Mouse (Mus musculus) cerebral cortex, adult 2 months (tissue): ENCODE results near the gene Zfyve9.

Source experiments
- WGBS: fragments of 180-500 bp; shearing (Covaris S2); methylation state at CpG from one replicate; pipeline ENCODE4 v1.1.7; 2018; 5-methylcytosine and 5-hydroxymethylcytosine counted together

Gene Zfyve9

GRCm38 (mm10) chr4:108721245-108721784, 59.3 kb downstream of the Zfyve9 start:
- 82% methylated on average over 3 of the region's 3 CpGs for WGBS

- 72% methylated on average over 5 of the region's 5 CpGs for WGBS
These were observed 61.2 kb downstream of the Zfyve9 start, which contains the start of gene 3110021N24Rik for GRCm38 (mm10) chr4:108719349-108719748. Gene 3110021N24Rik (plus strand): TSS chr4:108719649.

- 27% methylated on average over 5 of the region's 5 CpGs for WGBS
These were observed 72.4 kb downstream of the Zfyve9 start for GRCm38 (mm10) chr4:108708209-108708608.

GRCm38 (mm10) chr4:108696934-108697333, 83.7 kb downstream of the Zfyve9 start:
- WGBS, result 55% methylated on average over 3 of the region's 3 CpGs

- WGBS, result 97% methylated on average over 3 of the region's 3 CpGs
These were observed 90.1 kb downstream of the Zfyve9 start for GRCm38 (mm10) chr4:108690479-108690878.

GRCm38 (mm10) chr4:108687098-108687497, 93.5 kb downstream of the Zfyve9 start:
- 82% methylated on average over 6 of the region's 7 CpGs for WGBS

- WGBS, result 70% methylated on average over 3 of the region's 3 CpGs
These were observed 94.4 kb downstream of the Zfyve9 start for GRCm38 (mm10) chr4:108686156-108686555.

GRCm38 (mm10) chr4:108664407-108664806, 116.2 kb downstream of the Zfyve9 start:
- 50% methylated on average over 2 of the region's 2 CpGs for WGBS

GRCm38 (mm10) chr4:108638752-108639151, 141.8 kb downstream of the Zfyve9 start:
- 62% methylated on average over 5 of the region's 5 CpGs for WGBS

- 84% methylated on average over 3 of the region's 3 CpGs for WGBS
These were observed 142.9 kb downstream of the Zfyve9 start for GRCm38 (mm10) chr4:108637721-108638120.

- 49% methylated on average over 4 of the region's 4 CpGs for WGBS
These were observed 145.9 kb downstream of the Zfyve9 start for GRCm38 (mm10) chr4:108634696-108635095.

- WGBS, result 75% methylated on average over 12 of the region's 12 CpGs
These were observed 146.9 kb downstream of the Zfyve9 start for GRCm38 (mm10) chr4:108633703-108634102.

GRCm38 (mm10) chr4:108631616-108632015, 149.0 kb downstream of the Zfyve9 start:
- 63% methylated on average over 4 of the region's 4 CpGs for WGBS

- WGBS, result 93% methylated on average over 9 of the region's 9 CpGs
These were observed 150.5 kb downstream of the Zfyve9 start for GRCm38 (mm10) chr4:108630096-108630495.

- WGBS, result 86% methylated on average over 7 of the region's 7 CpGs
These were observed 151.2 kb downstream of the Zfyve9 start for GRCm38 (mm10) chr4:108629363-108629880.

- 81% methylated on average over 5 of the region's 5 CpGs for WGBS
These were observed 153.5 kb downstream of the Zfyve9 start for GRCm38 (mm10) chr4:108627066-108627465.

- 97% methylated on average over 6 of the region's 6 CpGs for WGBS
These were observed 159.1 kb downstream of the Zfyve9 start for GRCm38 (mm10) chr4:108621504-108621903.

GRCm38 (mm10) chr4:108620536-108620935, 160.1 kb downstream of the Zfyve9 start:
- 8% methylated on average over 8 of the region's 8 CpGs for WGBS

- WGBS, result under 1% methylated on average over 86 of the region's 86 CpGs
These were observed 160.8 kb downstream of the Zfyve9 start, which contains the start of gene Cc2d1b for GRCm38 (mm10) chr4:108619587-108620341. Gene Cc2d1b (plus strand): TSS chr4:108619940.

GRCm38 (mm10) chr4:108619165-108619564, 161.4 kb downstream of the Zfyve9 start:
- WGBS, result under 1% methylated on average over 10 of the region's 10 CpGs

GRCm38 (mm10) chr4:108618586-108618985, 162.0 kb downstream of the Zfyve9 start:
- 73% methylated on average over 4 of the region's 4 CpGs for WGBS

GRCm38 (mm10) chr4:108610935-108611334, 169.7 kb downstream of the Zfyve9 start:
- WGBS, result 51% methylated on average over 5 of the region's 5 CpGs

GRCm38 (mm10) chr4:108608651-108609050, 171.9 kb downstream of the Zfyve9 start:
- WGBS, result 92% methylated on average over 3 of the region's 3 CpGs
